Mouse (Mus musculus): ENCODE results near the gene Ddb1.

Gene Ddb1

DNA sequence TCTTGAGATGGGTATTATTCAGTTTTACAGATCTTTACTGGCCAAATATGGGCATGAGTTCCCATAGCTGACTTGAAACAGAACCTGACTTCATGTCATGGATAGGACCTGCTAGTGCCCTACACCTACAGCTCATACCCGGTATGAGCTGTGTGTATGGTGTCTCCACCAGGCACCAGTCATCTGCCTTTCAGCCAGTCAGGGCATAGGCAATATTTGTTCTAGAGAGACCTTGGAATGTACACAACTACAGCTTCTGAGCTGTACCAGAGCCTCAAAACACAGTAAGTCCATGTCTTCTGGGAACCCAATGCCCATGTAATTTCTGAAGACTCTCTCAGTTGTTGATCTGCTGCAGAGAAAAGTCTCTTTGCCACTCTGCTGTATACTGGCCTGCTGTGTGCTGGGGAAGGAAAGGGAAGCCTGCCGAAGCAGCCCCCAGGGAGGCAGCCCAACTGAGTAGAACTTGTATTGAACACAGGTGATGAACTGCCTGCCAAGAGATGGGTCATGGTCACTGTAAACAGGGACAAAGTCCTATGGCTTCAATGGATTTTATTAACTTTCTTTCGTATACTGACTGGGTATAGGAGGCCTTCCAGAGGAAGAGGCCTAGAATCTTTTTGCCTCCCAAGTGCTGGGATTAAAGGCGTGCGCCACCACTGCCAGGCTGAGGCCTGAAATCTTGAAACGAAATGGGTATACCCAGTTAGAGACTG, 13.3 kb upstream of the Ddb1 start:
- ATAC-seq (ENCODE audit: low TSS enrichment), result no peak

DNA sequence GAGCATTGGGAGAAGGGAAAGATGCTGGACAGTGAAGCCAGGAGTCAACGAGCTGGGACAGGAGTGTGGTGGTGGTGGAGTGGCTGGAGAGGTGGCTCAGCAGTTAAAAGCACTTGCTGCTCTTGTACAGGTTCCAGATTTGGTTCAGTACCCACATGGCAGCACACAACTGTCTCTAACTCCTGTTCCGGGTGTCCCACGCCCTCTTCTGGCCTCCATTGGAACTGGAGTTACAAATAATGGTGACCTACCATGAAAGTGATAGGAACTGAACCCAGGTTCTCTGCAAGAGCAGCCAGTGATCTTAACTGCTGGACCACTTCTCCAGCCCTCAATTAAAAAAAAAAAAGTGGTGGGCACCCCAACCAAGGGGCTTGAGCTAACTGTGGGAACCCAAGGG, 6.9 kb upstream of the Ddb1 start:
- no peak for ATAC-seq (ENCODE audit: low TSS enrichment)

DNA sequence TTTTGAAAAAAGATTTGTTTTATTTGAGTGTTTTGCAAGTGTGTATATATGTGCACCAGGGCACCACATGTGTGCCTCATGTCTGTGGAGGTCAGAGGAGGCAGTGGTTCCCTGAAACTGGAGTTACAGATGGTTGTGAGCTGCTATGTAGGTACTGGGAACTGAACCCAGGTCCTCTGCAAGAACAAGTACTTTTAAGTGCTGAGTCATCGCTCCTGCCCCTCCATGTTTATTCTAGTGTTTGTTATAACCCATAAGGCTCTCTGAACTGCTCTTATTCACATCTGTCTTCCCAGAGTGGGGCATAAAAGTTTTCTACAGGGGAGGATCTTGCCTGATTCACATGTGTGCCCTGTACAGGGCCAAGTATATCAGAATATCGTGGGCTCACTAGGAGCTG, 5.5 kb upstream of the Ddb1 start:
- no peak for ATAC-seq (ENCODE audit: low TSS enrichment)

DNA sequence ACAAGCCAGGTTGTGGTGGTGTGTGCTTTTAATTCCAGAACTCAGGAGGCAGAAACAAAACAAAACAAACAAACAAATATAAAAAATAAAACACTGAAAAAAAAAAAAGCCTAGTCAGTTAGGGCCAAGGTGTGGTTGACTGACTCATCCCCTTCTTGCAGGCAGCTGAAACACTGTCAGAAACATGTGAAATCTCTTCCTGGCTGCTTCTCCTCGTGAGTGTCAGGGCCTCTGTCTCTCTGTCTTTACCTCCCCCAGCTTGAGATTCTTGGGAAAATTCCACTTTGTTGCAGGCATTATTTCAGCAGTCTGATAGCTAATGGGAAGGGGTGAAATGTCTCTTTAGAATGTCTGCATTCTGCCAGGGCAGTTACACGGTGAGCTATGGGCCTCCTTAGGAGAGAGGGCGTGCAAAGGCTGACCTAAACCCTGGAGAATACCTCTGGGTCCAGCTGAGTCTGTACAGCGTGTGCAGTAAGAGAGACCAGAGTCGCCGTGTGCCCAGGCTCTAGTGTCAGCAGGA, 2.8 kb upstream of the Ddb1 start:
- ATAC-seq (ENCODE audit: low TSS enrichment), result peak; percentile 8

DNA sequence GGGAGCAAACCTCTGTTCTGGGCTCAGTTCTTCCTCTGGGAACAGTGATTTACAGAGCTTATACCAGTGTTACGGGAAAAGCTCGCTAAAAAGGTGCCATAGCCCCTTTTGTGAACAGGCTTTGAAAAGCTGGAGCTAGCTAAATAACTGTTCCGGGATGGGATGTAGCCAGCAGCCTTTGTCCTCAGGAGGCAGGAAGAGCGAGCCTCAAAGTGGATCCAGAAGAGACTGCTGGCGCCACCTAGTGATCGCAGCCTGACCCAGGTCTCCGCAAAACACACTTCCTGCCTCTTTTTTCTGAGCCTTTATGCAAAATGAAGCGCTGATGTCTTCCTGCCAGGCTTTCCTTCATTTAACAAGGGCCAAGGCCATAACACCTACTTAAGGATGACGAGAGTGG, 2.3 kb upstream of the Ddb1 start:
- ATAC-seq (ENCODE audit: low TSS enrichment), result peak; percentile 72

DNA sequence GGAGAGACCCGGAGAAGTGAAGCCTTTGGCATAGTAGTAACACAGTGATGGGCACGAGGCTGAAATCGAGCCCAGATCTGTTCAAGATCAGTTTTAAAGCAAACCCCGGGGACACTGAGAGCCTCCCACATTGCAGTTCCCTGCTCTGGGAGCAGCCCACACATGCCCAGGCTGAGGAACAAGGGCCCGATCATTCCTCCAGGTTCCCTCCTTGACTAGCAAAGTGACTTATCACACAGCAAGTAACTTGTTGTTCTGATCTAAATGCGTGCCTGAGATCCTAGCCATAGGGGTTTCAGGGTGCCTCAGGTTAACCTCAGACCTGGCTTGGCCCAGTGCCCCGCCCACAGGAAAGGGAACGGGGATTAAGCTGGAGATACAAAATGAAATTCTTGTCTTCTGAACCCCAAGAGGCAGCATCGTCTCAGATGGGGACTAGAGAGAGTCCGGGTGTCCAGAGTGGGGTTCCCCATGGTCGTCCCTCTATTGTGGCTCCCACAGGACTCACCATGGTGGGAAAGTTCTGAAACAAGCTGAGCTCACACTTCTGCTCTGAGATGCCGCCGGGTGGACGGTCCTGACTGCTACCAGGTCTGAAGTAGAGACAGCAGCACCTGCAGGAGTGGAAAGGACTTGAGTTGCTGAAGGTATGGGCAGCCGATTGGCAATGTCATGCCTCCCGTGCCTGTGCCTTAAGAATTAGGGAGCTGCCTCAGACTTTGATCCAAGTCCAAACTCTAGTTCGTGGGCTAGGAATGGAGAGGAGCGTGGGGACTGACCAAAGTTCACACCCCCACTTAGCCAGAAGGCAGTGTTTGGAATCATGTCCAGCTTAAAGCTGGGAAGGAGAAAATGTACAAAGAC, 1.2 kb upstream of the Ddb1 start:
- ATAC-seq (ENCODE audit: low TSS enrichment), result no peak

DNA sequence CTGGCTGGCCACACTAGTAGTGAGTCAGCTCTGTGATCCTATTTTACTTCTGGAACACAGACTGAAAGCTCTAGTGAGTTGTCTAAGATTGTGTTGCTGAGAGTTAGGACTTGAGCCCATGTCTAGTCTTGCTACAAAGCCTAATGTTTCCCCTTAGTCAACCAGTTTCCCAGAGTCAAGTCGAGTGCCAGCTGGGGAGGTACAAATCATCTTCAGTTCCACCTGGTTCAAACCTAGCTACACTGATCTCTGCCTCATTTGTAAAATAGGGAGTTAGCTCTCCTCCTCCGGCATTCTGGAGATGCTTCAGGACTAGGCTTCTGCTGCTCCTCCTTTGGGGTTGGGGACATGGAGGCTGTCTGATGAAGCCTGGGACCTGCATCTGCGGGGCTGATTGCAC, 593 bp upstream of the Ddb1 start:
- ATAC-seq (ENCODE audit: low TSS enrichment), result no peak

DNA sequence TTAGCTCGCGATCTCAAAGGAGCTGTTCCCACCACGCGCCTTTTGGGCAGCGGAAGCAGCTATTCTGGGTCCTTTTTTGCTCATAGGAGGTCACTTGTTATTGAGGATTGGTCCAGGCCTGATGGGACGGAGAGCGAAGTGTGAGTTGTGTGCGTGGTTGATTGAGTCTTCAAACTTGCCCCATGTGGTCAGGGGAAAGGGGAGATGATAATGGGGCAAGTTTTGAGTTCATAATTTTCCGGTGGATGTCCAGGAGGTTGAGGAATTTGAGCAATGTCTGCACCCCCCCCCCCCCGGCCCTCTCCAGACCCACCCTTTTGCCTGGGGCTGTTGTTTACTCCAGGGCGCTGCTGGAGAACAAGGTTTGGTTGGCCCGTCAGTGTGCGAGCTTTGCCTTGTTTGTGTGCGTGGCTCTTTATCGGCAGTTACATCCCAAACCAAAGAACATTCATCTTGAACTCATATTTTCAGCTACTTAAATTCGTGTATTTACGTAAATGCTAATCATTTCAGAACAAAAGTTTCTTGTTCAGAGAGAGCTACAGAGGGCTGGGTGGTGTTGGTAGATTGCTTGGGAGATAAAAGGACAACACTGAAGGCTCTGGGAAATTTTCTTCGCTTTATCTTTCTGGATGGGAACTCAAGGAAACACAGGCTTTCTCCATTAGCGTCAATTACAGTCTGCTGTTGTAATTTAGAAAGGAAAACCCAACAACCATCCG, 935 bp downstream of the Ddb1 start:
- ATAC-seq (ENCODE audit: low TSS enrichment), result no peak

DNA sequence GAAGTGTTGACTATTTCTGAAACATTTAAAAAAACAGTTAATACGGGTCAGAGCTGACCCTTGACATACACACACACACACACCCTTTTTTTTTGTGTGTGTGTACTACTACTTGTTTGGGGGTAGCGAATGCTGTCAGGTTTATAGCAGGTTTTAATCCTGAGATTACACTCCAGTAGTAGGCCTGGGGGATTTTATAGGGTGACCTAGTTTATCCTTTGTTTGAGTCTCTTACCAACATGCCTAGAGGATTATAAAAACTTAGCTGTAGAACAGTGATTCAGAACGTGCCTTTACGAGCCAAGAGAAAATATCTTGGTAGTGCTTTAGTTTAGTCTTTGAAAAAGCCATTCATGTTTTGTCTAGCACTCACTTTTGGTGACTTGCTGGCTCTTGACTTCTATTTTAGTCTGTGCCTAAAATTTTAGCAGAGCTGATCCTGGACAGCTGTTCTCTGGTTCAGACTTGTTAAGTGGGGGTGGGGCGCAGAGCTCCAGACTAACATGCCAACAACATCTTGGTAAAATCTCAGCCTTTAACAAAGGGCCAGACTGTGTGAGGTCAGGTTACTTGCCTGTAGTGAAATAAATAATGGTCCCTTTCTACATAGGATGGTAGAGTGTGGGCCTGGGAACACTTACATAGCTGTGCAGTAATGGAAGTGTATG, 3.6 kb downstream of the Ddb1 start:
- no peak for ATAC-seq (ENCODE audit: low TSS enrichment)

DNA sequence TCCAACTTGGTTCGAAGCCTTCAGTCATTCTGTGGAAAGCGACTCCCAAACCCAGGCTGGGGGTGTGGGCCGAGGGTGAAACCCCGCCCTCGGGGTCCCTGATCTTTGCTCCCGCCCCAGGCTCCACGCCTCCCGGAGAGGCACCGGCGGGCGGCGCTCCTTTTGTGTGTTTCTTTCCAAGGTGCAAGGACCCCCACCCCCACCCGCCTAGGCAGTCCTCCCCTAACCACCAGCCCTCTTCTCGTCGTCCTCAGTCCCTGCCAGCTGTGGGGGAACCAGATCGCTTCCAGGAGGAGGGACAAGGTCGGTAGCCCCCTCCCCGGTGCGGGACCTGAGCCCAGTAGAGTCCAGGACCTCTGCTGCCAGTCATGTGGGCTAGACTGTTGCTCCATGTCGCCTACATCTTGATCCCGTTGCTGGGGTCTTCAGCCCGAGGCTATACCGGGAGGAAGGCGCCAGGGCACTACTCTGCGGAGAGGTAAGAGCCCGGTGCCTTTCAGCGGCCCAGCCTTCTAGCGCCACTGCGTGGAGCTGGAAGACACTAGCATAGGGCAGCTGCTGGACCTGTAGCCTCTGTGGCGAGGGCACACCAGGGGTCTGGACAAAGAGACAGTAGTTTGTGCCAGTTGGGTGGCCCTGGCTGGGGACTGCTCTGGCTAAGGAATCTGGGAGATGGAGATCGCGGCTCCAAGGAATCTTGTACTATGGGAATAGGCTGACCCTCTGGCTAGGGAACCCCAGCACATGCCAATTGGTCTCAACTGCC, 29.2 kb downstream of the Ddb1 start, which contains the start of gene Vwce:
Gene Vwce, plus strand, starts transcription at position 108 of the 766 bp plus-strand sequence.
- peak; percentile 82 for ATAC-seq (ENCODE audit: low TSS enrichment)

DNA sequence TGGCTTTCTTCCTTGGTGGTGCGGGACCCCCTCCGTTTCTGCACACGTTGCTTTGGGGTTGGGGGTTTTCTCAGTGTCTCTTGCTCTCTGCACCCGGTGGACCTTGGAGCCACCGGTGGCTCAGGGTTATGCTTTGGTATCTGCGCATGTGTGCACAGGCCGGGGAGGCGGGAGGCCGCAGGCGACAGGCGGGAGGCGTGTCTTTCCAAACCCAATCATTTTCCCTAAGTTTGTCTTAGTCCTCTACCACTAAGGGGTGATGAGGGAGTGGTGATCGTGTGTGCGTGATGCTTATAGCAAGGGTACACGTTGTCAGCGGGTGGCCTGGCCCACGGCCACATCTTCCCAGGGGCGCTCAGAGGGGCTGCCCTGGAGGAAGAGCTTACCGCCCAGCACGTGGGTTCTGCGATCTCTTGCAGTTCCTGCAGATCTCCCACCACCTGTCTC, 29.8 kb downstream of the Ddb1 start:
- peak; percentile 92 for ATAC-seq (ENCODE audit: low TSS enrichment)

DNA sequence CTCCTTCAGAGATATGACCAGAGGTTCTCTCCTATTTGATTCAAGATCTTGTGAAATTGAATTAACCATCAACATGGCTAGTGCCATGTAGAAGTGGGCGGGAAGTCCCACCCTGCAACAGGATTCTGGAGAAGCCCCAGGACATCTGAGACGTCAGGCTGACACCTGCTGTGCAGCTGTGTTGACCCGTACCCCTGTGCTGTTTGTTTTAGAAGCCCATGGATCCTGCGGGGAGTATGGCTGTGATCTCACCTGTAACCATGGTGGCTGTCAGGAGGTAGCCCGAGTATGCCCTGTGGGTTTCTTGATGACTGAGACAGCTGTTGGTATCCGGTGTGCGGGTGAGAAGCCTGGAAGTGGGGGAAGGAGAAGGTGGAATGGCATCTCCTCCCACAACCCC, 32.7 kb downstream of the Ddb1 start:
- ATAC-seq (ENCODE audit: low TSS enrichment), result no peak

DNA sequence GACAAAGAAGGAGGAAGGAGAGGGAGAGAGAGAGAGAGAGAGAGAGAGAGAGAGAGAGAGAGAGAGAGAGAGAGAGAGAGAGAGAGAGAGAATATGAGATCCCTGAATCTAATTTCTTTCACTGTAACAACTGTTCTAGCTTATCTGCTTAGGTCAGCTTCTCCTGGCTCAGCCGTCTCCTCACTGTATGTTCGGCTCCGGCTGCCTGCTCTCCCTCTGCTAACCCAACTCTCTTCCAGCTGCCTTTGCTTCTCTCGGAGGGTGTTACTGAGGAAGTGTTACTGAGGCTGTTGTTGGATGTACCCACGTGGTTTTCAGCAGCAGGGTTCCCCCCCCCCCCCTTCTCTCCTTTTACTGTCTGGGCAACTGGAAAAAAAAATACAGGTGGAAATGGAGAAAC, 35.0 kb downstream of the Ddb1 start:
- ATAC-seq (ENCODE audit: low TSS enrichment), result peak; percentile 70; the same call in 1 of the 2 replicates

DNA sequence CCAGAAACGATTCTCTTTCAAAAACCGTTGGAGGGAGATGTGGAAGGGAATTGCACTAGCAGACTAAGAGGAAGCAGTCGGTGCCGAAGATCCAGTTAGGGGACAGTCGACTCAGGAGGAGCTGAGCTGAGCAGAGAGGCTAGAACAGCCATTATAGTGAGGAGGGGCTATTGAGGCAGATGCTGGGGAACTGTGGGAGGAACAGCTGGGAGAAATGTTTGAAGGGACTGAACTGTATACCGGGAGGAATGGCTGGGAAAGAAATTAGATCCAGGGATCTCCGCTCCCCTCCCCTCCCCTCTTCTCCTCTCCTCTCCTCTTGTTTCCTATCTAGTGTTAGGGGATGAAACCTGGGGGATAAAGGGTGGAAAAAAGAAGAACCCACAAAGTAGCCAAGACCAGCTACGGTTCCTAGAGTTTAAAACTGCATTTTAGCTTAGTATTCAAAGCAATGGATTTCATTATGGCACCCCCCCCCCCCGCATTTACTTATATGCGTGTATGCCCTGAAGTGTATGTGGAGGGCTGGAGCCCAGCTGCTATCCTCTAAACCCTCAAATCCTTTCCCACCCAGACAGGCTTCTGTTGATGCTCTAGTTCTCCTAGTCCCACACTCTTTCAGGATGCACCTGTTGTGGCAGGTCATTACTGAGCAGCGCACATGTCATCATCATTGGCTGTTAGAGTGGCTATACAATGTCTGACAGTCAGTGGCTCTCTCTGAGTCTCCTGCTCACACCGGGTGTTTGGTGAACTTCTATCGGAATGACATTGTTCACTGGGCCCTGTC, 35.7 kb downstream of the Ddb1 start:
- no peak for ATAC-seq (ENCODE audit: low TSS enrichment)

DNA sequence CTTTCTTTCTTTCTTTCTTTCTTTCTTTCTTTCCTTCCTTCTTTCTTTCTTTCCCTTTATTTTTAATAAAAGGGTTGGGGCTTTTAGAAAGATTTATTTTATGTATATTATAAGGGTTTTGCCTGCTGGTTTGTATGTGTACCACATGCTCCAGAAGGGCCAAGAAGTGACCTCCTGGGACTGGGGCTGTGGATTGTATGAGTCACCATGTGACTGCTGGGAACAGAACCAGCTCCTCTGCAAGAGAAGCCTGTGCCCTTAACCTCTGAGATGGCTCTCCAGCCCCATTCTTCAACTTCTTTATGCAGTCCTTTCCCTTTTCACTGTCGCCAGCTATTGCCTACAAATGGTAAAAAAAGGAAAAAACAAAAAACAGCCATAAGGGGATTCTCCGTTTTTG, 40.5 kb downstream of the Ddb1 start:
- ATAC-seq (ENCODE audit: low TSS enrichment), result no peak

DNA sequence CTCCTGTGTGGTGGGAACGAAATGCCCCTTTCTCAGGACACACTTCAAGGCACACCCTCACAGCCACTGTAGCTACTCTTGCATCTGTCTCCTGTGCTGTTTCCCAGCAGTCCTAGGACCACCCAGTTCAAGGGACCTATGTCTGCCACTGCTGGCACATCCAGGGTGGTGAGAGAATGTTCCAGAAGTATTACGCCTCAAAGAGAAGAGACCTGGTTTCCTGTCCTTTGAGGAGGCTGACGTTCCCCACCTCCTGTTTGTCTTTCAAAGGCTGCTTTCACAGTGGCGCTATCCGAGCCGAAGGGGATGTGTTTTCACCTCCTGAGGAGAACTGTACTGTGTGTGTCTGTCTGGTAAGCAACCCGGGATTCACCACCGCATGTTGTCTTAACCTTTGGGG, 43.0 kb downstream of the Ddb1 start:
- ATAC-seq (ENCODE audit: low TSS enrichment), result no peak

DNA sequence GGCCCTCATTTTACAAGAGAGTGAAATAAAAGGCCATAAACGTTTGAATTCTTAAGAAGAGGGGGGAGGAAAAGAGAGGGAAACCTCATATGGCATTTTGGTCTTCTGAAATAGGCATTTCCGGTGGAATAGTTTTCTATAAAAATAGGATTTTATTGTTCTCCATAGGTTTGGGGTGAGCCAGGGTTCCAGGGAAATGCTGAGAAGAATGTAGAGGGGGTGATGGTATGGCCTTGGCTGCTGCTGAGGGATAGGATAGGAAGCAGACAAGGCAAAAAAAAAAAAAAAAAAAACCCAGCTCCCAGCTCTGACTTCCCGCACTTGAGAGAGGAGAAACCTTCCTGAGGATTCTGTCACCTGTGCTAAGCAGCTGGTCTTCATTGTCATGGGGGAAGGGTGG, 50.9 kb downstream of the Ddb1 start:
- ATAC-seq (ENCODE audit: low TSS enrichment), result no peak

DNA sequence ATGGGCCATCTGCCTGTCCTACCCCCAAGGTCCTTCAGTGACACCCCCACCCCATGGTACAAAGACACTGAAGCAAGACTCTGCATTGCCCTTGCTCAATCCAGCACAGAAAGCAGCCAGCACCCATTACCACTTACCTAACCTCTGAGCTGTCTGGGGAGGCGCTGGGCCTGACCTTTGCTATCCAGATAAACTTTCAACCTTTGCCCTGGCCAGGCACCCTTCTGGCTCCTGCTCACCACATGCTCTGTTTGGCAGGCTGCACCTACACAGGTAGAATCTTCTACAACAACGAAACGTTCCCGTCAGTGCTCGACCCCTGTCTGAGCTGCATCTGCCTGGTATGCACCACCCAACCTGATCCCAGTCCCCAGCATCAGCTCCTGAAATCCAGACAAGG, 52.6 kb downstream of the Ddb1 start:
- no peak for ATAC-seq (ENCODE audit: low TSS enrichment)

DNA sequence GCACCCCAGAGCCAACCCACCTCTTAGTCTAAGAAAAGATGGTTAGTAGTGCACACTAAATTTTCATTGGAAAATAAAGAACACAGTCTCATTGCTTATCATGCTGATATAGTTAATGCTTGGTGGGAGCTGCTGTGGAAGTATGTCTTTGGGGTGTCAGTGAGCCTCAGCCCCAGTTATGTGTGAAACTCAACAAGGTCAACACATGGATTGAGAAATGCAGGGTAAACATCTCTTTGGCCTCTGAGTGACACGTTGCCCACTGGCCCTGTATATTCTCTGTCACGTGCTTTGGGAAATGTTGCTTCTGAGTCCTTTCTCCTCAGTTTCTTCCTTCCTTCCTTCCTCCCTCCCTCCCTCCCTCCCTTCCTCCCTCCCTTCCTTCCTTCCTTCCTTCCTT, 53.3 kb downstream of the Ddb1 start:
- no peak for ATAC-seq (ENCODE audit: low TSS enrichment)

DNA sequence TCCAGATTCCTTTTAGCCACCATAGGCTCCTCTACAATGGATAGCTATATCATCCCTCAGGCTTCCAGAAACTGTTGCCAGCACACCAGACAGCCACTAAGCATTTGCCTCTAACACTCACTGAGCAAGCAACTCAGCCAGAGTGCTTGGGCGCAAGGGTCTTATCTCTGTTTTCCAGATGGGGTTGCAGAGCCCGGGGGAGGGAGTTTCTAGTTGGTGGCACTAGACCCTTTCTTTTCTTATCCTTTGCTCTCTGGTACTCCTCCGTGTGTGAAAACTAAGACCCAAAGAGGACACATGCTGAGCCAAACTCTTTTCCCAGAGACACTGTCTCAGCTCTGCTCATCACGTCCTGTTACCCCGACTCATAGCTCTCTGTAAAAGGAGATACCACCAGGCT, 56.2 kb downstream of the Ddb1 start:
- no peak for ATAC-seq (ENCODE audit: low TSS enrichment)
